Mouse (Mus musculus) layer of hippocampus, postnatal 14 days (tissue): ENCODE measurements around the gene Fabp3. TPM values are rescaled to one million over a fixed set of nuclear protein-coding genes. Genes with fewer than 3 reads are reported as not detected.

ENCODE experiments used
- DNase-seq, 2 experiments: peaks; one replicate each; pipeline ENCODE4 v3.0.0; 2021 to 2022; ENCODE audit warnings: low spot score in 2 of 2, mixed read lengths in 1 of 2
- total RNA-seq, 2 experiments: library from RNA; stranded (reverse); gene quantifications; 2 replicates each; pipeline ENCODE4 v1.2.3; 2021

Fabp3 gene
- total RNA-seq, 2 experiments from 2014 or later = 137 to 138 TPM

- peak; percentile 55 to 62 for DNase-seq
Observed at GRCm38 (mm10) chr4:130292271-130292670, 16.1 kb upstream of the Fabp3 start.

- DNase-seq = no peak
Observed at GRCm38 (mm10) chr4:130294513-130294912, 13.9 kb upstream of the Fabp3 start.

GRCm38 (mm10) chr4:130295047-130295745 lies 13.2 kb upstream of the Fabp3 start:
- no peak for DNase-seq

- no peak for DNase-seq
Observed at GRCm38 (mm10) chr4:130296243-130296965, 12.0 kb upstream of the Fabp3 start.

GRCm38 (mm10) chr4:130297123-130297529 lies 11.3 kb upstream of the Fabp3 start:
- DNase-seq = no peak

GRCm38 (mm10) chr4:130298877-130299628 lies 9.3 kb upstream of the Fabp3 start:
- no peak for DNase-seq

GRCm38 (mm10) chr4:130299629-130300018 lies 8.8 kb upstream of the Fabp3 start:
- DNase-seq = no peak

GRCm38 (mm10) chr4:130302285-130302870 lies 6.0 kb upstream of the Fabp3 start:
- DNase-seq = no peak

- no peak for DNase-seq
Observed at GRCm38 (mm10) chr4:130304746-130305145, 3.6 kb upstream of the Fabp3 start.

- DNase-seq = no peak
Observed at GRCm38 (mm10) chr4:130306796-130307630, 1.4 kb upstream of the Fabp3 start.

GRCm38 (mm10) chr4:130307851-130308230 lies 554 bp upstream of the Fabp3 start:
- DNase-seq = no peak

- DNase-seq = no peak
Observed at GRCm38 (mm10) chr4:130309254-130309653, 859 bp downstream of the Fabp3 start.

GRCm38 (mm10) chr4:130312526-130312925 lies 4.1 kb downstream of the Fabp3 start:
- no peak for DNase-seq

GRCm38 (mm10) chr4:130313552-130313951 lies 5.2 kb downstream of the Fabp3 start:
- no peak for DNase-seq

- no peak for DNase-seq
Observed at GRCm38 (mm10) chr4:130315771-130316527, 7.6 kb downstream of the Fabp3 start.

GRCm38 (mm10) chr4:130316691-130317090 lies 8.3 kb downstream of the Fabp3 start:
- no peak for DNase-seq

- no peak for DNase-seq
Observed at GRCm38 (mm10) chr4:130318122-130318521, 9.7 kb downstream of the Fabp3 start.

- no peak for DNase-seq
Observed at GRCm38 (mm10) chr4:130319564-130319963, 11.2 kb downstream of the Fabp3 start.

GRCm38 (mm10) chr4:130321640-130322039 lies 13.2 kb downstream of the Fabp3 start:
- DNase-seq = no peak

- no peak for DNase-seq
Observed at GRCm38 (mm10) chr4:130322567-130322966, 14.2 kb downstream of the Fabp3 start.
